Mouse (Mus musculus): ENCODE measurements around the gene 4930480E11Rik.
"Not testable (repeated sequence)": the region's sequence is repeated elsewhere in the genome, so short reads cannot be mapped to it uniquely, and the experiment has no call there.

4930480E11Rik gene

GRCm38 (mm10) chrX:78369343-78369742 lies at the start of gene 4930480E11Rik:
Gene 4930480E11Rik (plus strand): TSS chrX:78369643.
- no peak for DNase-seq (ENCODE audit: low read depth)

- DNase-seq (ENCODE audit: low read depth) = not testable (repeated sequence)
Observed at GRCm38 (mm10) chrX:78403346-78403745, 33.9 kb downstream of the 4930480E11Rik start.
